Mouse (Mus musculus) left cerebral cortex, postnatal 14 days (tissue): ENCODE data around the gene Olfr571. TPM values are rescaled to one million over a fixed set of nuclear protein-coding genes. Genes with fewer than 3 reads are reported as not detected.

Experiments used
- total RNA-seq, 2 experiments: library from RNA; stranded (reverse); gene quantifications; 2 replicates each; pipeline ENCODE4 v1.2.3; 2021

Gene Olfr571
- total RNA-seq, 2 experiments from 2014 or later, result not detected

Other genes starting within 250 kb of the Olfr571 start
- 1 to 10 TPM; 3.5 to 4.0 TPM for gene Trim68, start 230.2 kb downstream of the Olfr571 start, total RNA-seq
- under 1 TPM in 1 of 2 experiments, not detected in 1; 0.13 TPM for gene Olfr557, start 221.6 kb downstream of the Olfr571 start, total RNA-seq
- gene Olfr558, start 215.3 kb downstream of the Olfr571 start, total RNA-seq, result under 1 TPM; 0.25 to 0.66 TPM
- not detected for gene Olfr33, start 198.5 kb downstream of the Olfr571 start, total RNA-seq
- gene Olfr559, start 190.0 kb downstream of the Olfr571 start, total RNA-seq, result not detected
- gene Olfr560, start 158.2 kb downstream of the Olfr571 start, total RNA-seq, result under 1 TPM in 1 of 2 experiments, not detected in 1; 0.17 TPM
- under 1 TPM; 0.59 to 0.77 TPM for gene Olfr78, start 158.1 kb downstream of the Olfr571 start, total RNA-seq
- gene Olfr561, start 146.3 kb downstream of the Olfr571 start, total RNA-seq, result not detected
- under 1 TPM in 1 of 2 experiments, not detected in 1; 0.36 TPM for gene Olfr564, start 114.1 kb downstream of the Olfr571 start, total RNA-seq
- not detected for gene Olfr566, start 58.8 kb downstream of the Olfr571 start, total RNA-seq
- gene Olfr568, start 40.4 kb downstream of the Olfr571 start, total RNA-seq, result not detected
- gene Olfr569, start 26.7 kb downstream of the Olfr571 start, total RNA-seq, result not detected
- gene Olfr570, start 23.0 kb downstream of the Olfr571 start, total RNA-seq, result not detected
- gene Olfr572, start 6.9 kb upstream of the Olfr571 start, total RNA-seq, result not detected
- gene Olfr573-ps1, start 25.0 kb upstream of the Olfr571 start, total RNA-seq, result not detected
- not detected for gene Olfr574, start 30.9 kb upstream of the Olfr571 start, total RNA-seq
- gene Olfr575, start 41.2 kb upstream of the Olfr571 start, total RNA-seq, result not detected
- gene Olfr576, start 45.1 kb upstream of the Olfr571 start, total RNA-seq, result not detected
- not detected for gene Olfr577, start 58.4 kb upstream of the Olfr571 start, total RNA-seq
- gene Olfr578, start 71.8 kb upstream of the Olfr571 start, total RNA-seq, result not detected
- not detected for gene Olfr582, start 120.5 kb upstream of the Olfr571 start, total RNA-seq
- gene Olfr583, start 133.8 kb upstream of the Olfr571 start, total RNA-seq, result not detected
- not detected for gene Olfr584, start 164.3 kb upstream of the Olfr571 start, total RNA-seq
- gene Olfr585, start 180.2 kb upstream of the Olfr571 start, total RNA-seq, result not detected
- gene Olfr586, start 208.1 kb upstream of the Olfr571 start, total RNA-seq, result not detected
- gene Olfr588-ps1, start 223.3 kb upstream of the Olfr571 start, total RNA-seq, result not detected
- gene Olfr589, start 238.8 kb upstream of the Olfr571 start, total RNA-seq, result not detected